ENCODE assay signal across 8 mouse cellular contexts in genomic region chr5:44165854-44166253, GRCm38 (mm10).
DNase-seq lines count a peak whose midpoint lies in the region; ATAC-seq lines count a peak whose summit lies in the region.

No protein-coding gene starts in this region.

- no peak overlapping the region for H3K4me3 ChIP-seq in midbrain, embryonic 16.5 days (ENCODE audit: low read depth, low read length)
- H3K4me3 ChIP-seq in midbrain, embryonic 10.5 days, result no peak overlapping the region
- H3K4me3 ChIP-seq in liver, embryonic 13.5 days (replicated peaks), result no peak overlapping the region

- 40% methylated on average over 2 of the region's 2 CpGs for WGBS in midbrain, embryonic 16.5 days
- WGBS in midbrain, embryonic 10.5 days, result 35% methylated on average over 2 of the region's 2 CpGs
- 43% methylated on average over 2 of the region's 2 CpGs for WGBS in liver, embryonic 13.5 days (ENCODE audit: insufficient replicate concordance)

- no peaks in the 10 kb centered on the region for H3K9me3 ChIP-seq in midbrain, embryonic 16.5 days (replicated peaks; ENCODE audit: control insufficient read depth, low read length, poor library complexity, severe bottlenecking)
- no peaks in the 10 kb centered on the region for H3K9me3 ChIP-seq in midbrain, embryonic 10.5 days (replicated peaks)
- H3K9me3 ChIP-seq in liver, embryonic 13.5 days (replicated peaks), result no peaks in the 10 kb centered on the region

- H3K36me3 ChIP-seq in midbrain, embryonic 16.5 days (ENCODE audit: control insufficient read depth, insufficient read depth, low read length), result no peaks in the 10 kb centered on the region
- no peaks in the 10 kb centered on the region for H3K36me3 ChIP-seq in midbrain, embryonic 10.5 days
- H3K36me3 ChIP-seq in liver, embryonic 13.5 days, result peaks cover under 1% of the 10 kb centered on the region; the same call in 1 of the 2 replicates

- no peak for ATAC-seq in cerebellum, adult (ENCODE audit: insufficient number of reproducible peaks, low FRiP score, low TSS enrichment)
- ATAC-seq in midbrain, embryonic 16.5 days, result 0 out of 2 replicates have a peak, but pooled peaks have one; percentile 32
- peak; percentile 41; the same call in 1 of the 2 replicates for ATAC-seq in liver, embryonic 13.5 days (ENCODE audit: low read depth)

- peak; percentile 69 to 74 for DNase-seq in cerebellum, postnatal 10 days
- DNase-seq in midbrain, embryonic 10.5 days (ENCODE audit: low spot score), result no peak
- peak; percentile 58 for DNase-seq in embryo, embryonic 11 days
- DNase-seq in liver, embryonic 13.5 days, result no peak
- no peak for DNase-seq in layer of hippocampus, postnatal 25 days (ENCODE audit: extremely low spot score in 1 of 2, low spot score in 1 of 2)
- DNase-seq in left cerebral cortex, postnatal 25 days (ENCODE audit: low spot score in 2 of 2), result no peak

- H3K4me2 ChIP-seq in midbrain, embryonic 16.5 days (ENCODE audit: low read length), result no peak overlapping the region
- H3K4me2 ChIP-seq in liver, embryonic 13.5 days, result no peak overlapping the region

- H3K27ac ChIP-seq in midbrain, embryonic 16.5 days (ENCODE audit: low read length), result no peak overlapping the region
- no peak overlapping the region for H3K27ac ChIP-seq in midbrain, embryonic 10.5 days (replicated peaks)
- no peak overlapping the region for H3K27ac ChIP-seq in liver, embryonic 13.5 days

- intact Hi-C loops in left cerebral cortex, postnatal 25 days (cut with DNase I), result loop anchor here (5.0 kb wide), 1 partner anchor 101 kb away; no protein-coding TSS in a partner anchor

- no peaks in the 10 kb centered on the region for H3K27me3 ChIP-seq in midbrain, embryonic 16.5 days (ENCODE audit: control insufficient read depth, insufficient read depth, low read depth, low read length)
- no peaks in the 10 kb centered on the region for H3K27me3 ChIP-seq in midbrain, embryonic 10.5 days (ENCODE audit: low read depth, poor library complexity, severe bottlenecking)
- no peaks in the 10 kb centered on the region for H3K27me3 ChIP-seq in liver, embryonic 13.5 days

- H3K9ac ChIP-seq in midbrain, embryonic 16.5 days (ENCODE audit: low read depth, low read length), result no peak overlapping the region
- H3K9ac ChIP-seq in liver, embryonic 13.5 days, result no peak overlapping the region

- H3K4me1 ChIP-seq in midbrain, embryonic 16.5 days (ENCODE audit: control insufficient read depth, insufficient read depth, low read length), result no peaks in the 10 kb centered on the region
- H3K4me1 ChIP-seq in midbrain, embryonic 10.5 days, result no peaks in the 10 kb centered on the region
- no peaks in the 10 kb centered on the region for H3K4me1 ChIP-seq in liver, embryonic 13.5 days (replicated peaks)

Comparison
In these comparisons a context has a peak if more than half of its experiments do, and no peak if none do; other contexts are left out.
1. DNase-seq: peak in cerebellum, postnatal 10 days (2 of 2) and embryo, embryonic 11 days (single experiment); none in midbrain, embryonic 10.5 days (single experiment), liver, embryonic 13.5 days (single experiment), layer of hippocampus, postnatal 25 days (0 of 2) and left cerebral cortex, postnatal 25 days (0 of 2).